Mouse (Mus musculus) A20 (cell line): ENCODE measurements at regions not wholly inside any gene's neighbourhood (a gene's known extent, or its start where the extent isn't known, plus 50 kb on each side); places are given as distances from the start of the nearest gene placed in this dataset.
A peak's percentile ranks its signal among the peaks of the same experiment; 100 is the strongest.
"Not testable (repeated sequence)": the region's sequence is repeated elsewhere in the genome, so short reads cannot be mapped to it uniquely, and the experiment has no call there.

ENCODE experiments used
- DNase-seq: peaks from one replicate; pipeline ENCODE4 v3.0.0-alpha.2; 2011; ENCODE audit warnings: low read depth, low spot score

DNA sequence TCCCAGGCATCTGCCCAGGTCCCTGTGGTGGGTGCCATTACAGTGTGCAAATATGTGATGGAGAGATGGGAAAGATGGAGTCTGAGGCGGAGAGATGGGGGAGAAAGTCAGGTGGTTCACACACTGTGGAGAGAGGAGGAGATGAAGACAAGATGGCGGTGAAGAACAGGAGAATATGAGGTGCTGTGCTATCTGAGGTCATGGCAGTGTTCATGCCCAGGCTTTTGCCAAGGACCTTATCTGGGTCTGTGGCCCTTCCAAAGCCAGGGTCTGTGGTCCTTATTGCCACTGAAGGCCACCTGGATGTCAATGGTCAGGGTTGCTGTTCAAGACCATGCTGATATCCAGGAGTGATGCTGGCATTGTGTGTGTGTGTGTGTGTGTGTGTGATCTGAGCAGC, 212.8 kb downstream of the Diras2 start:
- no peak for DNase-seq

DNA sequence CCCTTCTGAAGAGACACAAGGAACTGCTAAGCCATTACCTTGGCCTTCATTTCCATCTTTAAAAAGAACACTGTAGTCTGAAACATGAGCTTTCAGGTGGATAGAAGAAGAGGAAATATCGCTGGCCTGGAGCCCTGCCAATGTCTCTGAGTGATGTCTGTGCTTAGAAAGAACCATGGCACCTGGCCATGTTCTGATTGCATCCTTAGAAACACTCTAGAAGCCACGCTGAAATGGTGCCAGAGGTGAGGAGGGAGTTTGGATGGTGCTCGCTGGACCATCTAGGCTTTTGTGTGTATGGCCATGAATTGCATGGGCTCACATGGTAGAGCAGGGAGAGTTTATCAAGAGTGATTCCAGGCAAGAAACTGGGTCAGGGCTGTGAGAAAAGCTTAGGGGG, 207.4 kb downstream of the Diras2 start:
- no peak for DNase-seq

DNA sequence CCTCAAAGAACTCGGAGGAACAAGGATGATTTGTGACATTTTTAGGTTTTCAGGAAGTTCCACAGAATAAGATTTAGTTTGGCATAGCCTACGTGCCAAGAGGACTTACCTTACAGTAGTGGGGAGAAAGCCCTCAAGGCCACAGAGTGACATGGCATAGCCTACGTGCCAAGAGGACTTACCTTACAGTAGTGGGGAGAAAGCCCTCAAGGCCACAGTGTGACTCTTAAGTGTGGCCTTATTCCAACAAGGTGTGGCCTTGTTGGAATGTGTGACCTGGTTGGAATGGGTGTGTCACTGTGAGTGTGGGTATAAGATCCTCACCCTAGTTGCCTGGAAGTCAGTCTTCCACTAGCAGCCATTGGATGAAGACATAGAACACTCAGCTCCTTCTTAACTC, 206.7 kb downstream of the Diras2 start:
- DNase-seq, result not testable (repeated sequence)

DNA sequence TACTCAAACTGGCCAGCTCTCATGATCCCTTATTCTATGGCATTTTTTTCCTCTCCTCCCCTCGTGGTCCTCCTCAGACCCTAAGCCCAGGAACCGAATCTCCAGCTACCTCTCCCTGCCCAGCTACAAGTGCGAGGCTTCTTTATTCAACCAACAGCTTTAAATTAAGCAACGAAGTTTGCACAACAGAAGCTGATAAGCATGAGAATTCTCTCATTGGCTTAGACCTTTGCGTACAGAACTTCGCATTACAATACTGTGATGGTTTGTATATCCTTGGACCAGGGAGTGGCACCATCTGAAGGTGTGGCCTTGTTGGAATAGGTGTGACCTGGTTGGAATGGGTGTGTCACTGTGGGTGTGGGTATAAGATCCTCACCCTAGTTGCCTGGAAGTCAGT, 205.4 kb downstream of the Diras2 start:
- not testable (repeated sequence) for DNase-seq

DNA sequence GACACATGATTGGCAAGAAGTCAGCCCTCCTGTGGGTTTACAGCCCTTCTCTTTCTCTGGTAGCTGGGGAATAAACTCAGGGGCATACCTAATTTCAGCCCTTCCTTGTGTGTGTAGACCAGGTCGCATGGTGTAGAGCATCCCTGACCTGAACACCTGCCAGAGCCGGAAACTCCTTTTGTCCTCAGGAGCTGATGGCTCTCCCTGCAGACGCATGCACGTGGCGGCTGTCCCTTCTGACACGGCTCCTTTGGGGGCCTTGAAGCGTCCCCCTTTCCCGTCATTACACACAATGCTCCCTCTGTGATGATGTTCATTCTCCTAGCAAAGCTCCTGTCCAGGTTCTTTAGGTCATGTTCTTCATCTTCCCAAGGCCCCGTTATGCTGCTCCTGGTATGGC, 203.3 kb downstream of the Diras2 start:
- no peak for DNase-seq

DNA sequence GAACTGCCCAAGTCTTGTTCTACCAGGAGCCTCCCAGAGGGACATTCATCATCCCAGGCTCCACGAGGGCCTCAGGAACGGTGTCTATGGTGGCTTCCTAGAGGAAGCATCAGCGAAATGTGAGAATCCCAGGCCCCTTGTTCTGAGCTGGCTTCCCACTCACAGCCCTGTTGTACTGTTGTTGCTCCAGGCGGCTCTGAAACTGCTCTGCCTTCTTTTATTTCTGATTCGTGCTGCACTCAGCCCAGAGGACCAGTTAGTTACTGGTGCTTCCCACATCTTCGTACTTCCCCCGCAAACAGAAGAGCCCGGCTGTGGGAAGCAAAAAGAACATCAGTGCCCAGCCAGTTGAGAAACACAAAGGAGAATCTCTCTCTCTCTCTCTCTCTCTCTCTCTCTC, 202.3 kb downstream of the Diras2 start:
- DNase-seq, result no peak

DNA sequence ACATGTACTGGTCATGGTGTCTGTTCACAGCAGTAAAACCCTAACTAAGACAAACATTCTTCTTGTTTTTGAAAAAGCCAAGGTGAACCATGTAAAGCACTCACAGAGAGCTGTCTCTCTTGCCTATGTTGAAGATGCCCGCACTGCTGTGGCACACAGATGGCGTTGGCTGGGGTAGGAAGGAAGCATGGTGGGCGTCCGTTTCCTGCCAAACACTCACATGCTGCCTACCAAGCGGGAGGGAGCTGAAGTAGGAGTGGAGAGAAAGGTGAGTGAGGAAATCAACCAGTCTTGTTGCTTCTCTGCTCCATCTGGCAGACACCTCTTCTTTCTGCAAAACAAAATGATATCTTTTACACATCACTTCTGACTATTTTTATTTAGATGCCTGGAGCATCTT, 200.0 kb downstream of the Diras2 start:
- DNase-seq, result no peak

DNA sequence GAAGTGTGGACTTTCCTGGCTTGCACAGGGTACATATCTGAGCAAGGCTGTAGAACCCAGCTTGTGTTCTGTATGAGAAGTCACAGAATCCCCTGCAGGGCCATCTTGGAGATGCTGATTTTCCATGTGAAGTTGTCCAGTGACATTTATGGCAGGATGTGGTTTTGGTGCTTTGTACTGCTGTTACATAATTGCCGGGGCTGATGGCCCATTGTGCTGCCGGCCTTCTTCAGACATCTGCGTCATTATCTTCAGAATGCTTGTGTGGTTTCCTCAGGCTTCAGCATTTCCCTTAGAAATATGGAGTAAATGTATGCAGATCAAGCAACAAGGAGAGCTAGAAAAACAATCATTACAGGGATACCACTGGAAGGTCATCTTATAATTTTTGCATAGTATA, 196.1 kb downstream of the Diras2 start:
- no peak for DNase-seq

DNA sequence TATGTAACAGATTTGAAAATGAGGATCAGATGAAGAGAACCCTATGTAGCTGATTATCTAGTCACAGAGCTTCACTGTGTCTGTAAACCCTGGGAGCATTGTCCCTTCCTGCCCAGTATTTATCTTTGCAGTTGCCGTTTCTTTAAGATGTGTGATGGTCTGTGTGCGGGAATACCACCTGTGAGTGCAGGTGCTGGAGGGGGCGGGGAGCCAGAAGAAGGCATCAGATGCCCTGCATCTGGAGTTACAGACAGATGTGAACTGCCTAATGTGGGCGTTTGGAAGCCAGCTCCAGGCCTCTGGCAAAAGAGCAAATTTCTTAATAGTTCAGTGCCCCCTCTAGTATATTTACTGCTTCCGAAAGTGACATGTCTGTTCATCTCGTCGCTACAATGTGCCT, 193.1 kb downstream of the Diras2 start:
- no peak for DNase-seq

DNA sequence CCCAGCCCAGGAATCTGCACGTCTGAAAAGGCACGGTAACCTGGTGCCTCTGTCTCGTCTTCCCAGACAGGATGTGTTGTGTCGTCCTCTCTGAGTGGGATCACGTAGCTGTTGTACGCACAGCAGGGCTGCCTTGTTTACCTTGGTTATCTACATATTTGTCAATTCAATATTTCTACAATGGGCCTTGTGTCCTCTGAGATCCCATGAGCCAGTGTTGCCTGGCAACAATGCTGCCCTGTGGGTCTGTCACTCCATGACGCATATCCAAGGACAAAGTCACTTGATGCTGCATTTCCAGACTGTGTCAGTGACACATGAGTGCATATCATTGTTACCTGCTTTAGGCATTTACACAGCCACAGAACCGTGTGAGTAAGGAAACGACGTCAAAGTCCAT, 191.9 kb downstream of the Diras2 start:
- DNase-seq, result no peak

DNA sequence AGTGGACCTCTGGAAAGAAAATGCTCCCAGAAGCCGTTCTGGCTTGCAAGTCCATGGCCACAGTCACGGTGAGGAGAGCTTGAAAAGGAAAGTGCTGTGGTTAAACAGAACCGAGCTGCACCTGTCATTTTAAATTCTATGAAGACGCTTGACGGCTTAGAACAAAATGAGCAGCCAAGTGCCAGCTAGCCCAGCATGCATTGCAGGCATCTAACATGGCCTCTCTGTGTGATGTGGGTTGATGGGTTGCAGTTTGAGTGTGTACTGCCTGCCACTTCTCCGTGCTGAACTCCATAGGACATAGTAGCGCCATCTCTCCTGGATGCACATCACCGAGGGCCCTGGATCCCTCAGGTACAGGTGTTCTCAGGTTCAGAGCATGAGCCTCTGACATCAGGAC, 189.1 kb downstream of the Diras2 start:
- DNase-seq, result no peak

DNA sequence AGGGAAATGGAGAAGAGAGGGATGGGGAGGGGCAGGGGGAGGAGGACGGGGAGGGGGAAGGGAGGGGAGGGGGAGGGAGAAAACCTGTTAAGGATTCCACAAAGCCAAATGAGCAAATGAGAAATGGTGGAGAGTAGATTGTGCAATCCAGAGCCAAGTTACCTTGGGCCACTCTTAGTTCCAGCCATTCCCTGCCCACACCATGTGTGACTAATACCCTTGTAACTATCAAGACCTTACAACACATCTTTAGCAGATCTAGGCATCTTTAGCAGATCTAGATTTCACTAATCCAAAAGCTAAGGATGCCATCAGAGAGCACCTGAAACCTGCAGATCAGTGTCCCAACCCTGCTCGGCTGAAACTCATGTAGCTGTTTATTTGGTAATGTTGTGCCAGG, 186.7 kb downstream of the Diras2 start:
- no peak for DNase-seq

DNA sequence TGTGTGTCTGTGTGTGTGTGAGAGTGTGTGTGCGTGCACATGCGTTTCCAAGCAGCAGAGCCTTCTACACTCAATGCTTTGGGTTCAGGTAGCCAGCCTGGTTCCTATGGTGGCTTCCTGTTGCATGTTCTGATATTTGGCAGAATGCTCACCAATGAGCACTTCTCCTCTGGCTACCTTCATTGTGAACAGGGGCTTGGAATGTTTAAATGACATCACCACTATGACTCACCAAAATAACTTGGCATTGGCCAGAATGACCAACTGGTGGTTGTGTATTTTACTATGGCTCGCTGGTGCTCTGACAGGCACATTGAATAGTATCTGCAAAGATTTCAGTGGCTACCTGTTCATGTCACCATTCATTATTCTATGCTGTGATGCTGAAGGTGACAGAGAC, 186.2 kb downstream of the Diras2 start:
- DNase-seq, result no peak

DNA sequence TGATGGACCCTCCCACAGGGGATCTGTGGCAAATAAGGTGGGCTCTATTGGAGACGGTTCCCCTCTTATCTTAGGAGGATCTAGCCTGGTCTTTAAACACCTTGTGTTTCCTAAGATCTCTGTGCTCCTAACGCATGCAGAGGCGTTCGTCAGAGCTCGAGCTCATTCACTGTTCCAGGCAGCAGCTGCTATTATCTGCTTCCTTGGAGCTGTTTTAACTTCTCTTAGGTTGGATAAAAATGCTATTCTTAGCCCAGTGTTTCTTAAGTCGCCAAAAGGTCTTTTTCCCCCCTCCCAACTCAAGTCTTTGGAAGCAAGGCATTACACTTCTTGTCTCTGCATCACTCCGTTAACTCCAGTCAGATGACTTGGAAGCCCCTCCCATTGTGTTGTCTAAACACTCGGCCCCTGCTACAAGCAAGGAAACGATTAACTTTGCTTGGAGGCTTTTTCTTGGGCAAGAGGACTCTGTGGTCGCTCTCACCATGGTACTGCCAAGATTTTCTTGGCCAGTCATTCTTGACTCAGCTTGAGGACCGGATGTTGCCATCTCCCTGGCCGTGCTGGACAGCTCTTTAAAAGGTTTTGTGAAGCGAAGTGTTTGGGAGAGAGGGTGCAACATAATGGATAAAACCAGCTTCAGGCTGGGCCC, 185.6 kb downstream of the Diras2 start:
- no peak for DNase-seq

DNA sequence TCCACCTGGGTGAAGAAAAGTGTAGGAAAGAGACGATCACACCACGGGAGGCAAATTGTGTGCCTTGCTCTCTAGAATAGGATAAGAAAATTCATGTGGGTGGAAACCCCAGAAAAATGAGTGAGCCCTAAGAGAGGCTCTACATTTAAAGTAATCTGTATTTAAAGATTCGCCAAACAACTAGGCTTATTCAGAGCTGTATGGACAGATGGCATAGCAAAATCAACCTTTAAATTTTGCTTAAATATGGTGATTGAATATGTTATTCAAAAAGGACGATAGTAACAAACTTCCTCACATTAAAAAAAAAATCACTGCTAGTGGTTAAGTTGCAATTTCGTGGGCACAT, 185.1 kb downstream of the Diras2 start:
- DNase-seq, result no peak

DNA sequence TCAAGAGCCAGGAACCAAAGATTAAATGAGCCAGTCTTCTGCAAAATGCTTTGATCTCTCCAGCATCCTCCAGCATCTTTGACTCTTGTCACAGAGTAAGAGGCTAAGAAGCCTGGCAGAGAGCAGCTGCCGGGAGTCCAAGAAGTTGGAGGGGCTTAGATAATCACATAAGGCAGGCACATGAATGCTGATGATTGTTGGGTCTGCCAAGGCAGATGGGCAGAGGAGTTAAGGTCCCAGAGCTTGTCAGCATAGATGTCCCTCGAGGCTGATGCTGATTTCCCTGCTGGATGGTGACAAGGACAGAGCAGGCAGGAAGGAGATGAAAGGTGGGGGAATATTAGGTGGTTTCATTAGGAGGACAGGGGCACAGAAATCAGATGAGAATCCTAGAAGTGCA, 183.4 kb downstream of the Diras2 start:
- no peak for DNase-seq

DNA sequence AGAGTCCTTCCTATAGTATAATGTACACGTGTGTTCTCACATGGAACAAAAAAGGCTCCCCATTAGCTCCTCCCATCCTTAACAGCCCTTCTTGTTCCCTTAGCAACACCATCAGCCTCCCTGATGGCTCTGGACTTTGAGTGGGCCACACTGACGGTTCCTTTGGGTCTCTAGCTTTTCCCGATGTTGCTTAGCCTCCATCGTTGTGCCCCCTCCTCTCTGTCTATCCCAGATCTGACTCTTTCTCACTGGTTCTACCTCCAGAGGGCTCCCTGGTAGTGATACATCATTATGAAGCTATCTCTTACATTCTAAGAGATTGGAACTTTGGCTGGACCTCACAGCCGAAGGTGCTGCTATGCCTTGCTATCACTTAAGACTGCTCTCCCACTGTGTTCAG, 181.5 kb downstream of the Diras2 start:
- no peak for DNase-seq

DNA sequence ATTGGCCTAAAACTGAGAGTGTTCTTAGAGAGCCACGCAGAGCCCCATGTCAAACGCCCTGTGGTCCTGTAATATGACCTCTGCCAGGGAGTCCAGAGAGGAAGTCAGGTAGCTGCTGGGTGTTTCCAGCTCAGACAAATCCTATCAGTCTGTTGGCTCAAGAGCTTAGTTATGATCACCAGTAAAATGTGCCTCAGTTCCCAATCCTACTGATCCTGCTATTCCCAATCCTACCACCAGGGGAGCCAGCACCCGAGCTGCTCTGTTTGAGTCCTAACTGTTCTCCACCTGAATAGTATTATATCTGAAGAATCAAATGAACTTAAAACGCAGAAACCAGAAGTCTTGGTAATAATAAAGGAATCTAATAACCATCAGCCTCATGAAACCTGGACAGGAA, 178.5 kb downstream of the Diras2 start:
- peak; percentile 48 for DNase-seq

DNA sequence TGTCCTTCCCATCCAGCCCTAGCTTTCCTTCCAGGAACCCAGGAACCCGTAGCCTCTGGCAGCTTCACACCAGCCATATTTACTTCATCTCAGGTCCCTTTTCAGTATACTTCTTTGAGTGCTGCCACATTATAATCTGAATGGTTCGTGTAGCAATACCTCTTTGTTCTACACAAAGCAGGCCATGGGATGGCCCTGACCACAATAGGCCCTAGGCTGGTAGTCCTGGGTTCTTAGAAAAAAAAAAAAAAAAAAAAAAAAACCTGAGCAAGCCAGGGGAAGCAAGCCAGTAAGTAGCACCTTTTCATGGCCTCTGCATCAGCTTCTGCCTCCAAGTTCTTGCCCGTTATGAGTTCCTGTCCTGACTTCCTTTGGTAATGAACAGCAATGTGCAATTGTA, 177.6 kb downstream of the Diras2 start:
- DNase-seq, result no peak

DNA sequence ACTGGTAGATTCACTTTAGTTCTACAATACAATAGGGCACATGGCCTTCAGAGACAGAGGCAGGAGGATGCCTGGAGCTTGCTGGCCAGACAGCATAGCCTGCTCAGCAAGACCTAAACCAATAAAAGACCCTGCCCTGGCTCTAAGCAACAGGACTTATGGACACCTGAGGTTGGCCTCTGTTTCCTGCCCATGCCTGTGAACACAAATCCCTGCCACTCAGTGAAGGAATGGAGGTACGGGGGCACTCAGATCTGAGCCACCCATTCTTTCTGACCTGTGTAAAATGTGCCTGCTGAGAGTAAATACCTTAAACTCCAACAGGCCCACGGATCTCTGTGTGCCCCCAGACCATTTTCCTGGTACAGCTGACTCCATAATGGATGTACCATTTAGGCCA, 177.1 kb downstream of the Diras2 start:
- no peak for DNase-seq

DNA sequence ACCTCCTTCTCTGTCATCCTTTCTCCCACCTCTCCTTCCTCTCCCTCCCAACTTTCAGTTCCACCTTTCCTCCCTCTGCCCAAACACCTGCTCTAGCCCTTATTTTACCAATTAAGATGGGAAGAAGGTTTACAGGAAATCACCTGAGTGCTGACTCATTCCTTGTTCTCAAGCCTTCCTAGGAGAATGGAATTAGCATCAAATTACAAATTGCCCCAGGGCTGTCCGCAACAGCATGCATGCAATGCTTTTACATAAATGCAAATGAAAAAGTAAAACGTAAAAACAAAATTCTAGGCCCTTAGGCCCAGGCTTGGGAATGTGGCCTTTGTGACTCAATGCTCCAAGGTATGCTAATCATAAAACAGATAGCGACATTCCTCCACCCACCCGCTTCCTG, 175.2 kb downstream of the Diras2 start:
- not testable (repeated sequence) for DNase-seq

DNA sequence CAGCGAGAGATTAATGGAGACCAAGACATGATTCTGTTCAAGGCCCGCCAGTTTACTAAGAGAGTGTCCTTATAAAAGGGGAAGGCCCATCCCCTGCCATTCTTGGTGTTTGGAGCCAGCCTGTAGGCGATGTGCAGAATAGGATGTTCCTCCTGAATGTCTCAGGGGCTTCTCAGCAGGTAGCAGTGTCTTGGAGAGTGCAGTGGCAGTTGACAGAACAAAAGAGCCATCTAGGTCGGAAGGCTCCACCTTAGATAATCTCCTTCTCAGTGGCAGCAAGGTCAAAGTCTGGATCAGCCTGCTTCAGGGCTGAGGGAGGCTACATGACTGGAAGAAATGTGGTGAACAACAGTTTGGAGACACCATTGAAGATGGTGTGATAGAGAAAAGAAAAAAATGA, 171.7 kb downstream of the Diras2 start:
- DNase-seq, result not testable (repeated sequence)

DNA sequence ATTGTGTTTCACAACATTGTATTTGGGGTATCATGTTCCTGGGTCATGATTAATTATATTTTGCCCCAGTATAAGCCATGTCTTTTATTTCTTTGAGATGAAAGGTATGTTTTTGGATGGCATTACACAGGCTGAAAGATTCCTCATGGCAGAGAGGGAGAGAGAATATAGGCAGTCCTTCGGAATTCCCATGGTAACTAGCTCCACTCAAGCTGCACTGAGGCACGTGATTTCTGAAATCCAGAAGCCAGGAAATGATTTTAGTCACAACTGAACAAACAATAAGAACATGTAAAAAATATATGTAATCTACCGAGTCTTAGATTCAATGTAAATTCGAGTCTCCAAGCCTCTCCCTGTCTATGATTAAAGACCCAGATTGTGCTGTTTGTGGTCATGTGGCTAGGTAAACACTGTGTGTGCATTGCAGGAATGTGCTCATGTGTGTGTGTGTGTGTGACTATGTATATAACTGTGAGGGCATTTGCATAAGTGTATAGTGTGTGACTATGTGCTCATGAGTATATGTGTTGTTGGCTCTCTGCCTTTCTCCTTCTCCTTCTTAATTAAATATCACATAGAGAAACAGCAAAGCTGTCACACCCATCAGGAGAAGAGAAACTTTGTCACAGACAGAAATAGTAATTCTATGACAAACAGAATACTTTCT, 169.8 kb downstream of the Diras2 start:
- DNase-seq, result no peak

DNA sequence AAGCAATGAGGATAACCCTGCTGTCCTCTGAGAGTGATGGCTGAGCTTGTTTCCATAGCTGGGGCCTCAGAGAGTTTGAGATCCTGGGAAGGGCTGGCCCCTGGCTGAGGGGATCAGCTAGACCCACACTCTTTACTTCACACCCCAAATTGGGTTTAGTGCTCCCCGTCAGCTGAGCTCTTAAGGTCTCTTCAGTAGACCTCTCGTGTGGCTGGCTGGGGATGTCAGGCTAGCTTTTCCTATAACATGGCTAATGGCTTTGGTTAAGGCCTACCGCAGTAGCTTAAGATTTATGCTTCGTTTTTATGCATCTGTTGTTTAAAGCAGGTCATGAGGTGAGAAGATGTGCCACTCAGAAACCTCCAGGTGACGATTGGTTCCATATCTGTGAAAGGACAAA, 168.8 kb downstream of the Diras2 start:
- DNase-seq, result no peak
